In genomic region chr11:85830901-85831341, GRCm38 (mm10) we compare ENCODE assay signal across 9 mouse cellular contexts. TPM values are rescaled to one million over a fixed set of nuclear protein-coding genes. Genes with fewer than 3 reads are reported as not detected.
DNase-seq lines count a peak whose midpoint lies in the region; ATAC-seq and TF ChIP-seq lines count a peak whose summit lies in the region.
"Had no signal": no experiment of that assay in that cellular context is flagged by ENCODE, and none has a peak within 500 bp of the region (broad histone marks: within the 10 kb centered on the region; RNA-seq: fewer than 3 reads in every experiment).

No protein-coding gene starts in this region.

- peak overlapping the region; percentile 93 for H3K4me2 ChIP-seq in heart, embryonic 11.5 days
- H3K4me2 ChIP-seq in hindbrain, embryonic 12.5 days (replicated peaks), result peak overlapping the region; percentile 17

- no peak for ATAC-seq in heart, embryonic 11.5 days (replicated peaks; ENCODE audit: insufficient number of reproducible peaks, low FRiP score, low TSS enrichment)
- ATAC-seq in hindbrain, embryonic 12.5 days (ENCODE audit: low FRiP score), result no peak

- peak; percentile 6; the same call in 1 of the 2 replicates for TF ChIP-seq CTCF in brain, embryonic 14.5 days (IDR thresholded peaks at IDR 0.05; ENCODE audit: borderline replicate concordance, extremely low read depth, insufficient read depth, insufficient read length)

- no peak for DNase-seq in heart, postnatal 10 days
- peak; percentile 37 for DNase-seq in brain, embryonic 14.5 days (ENCODE audit: low read depth)
- DNase-seq in lung, postnatal 10 days, result peak; percentile 73
- DNase-seq in c-Kit-positive CD71-positive TER-119-positive erythroid progenitor cells, embryonic 14.5 days (ENCODE audit: low spot score), result no peak
- no peak for DNase-seq in right cerebral cortex, postnatal 25 days
- DNase-seq in frontal cortex, postnatal 14 days (ENCODE audit: low spot score in 2 of 2), result no peak

- H3K9ac ChIP-seq in heart, embryonic 11.5 days (ENCODE audit: low read depth, low read length), result peak overlapping the region; percentile 49; the same call in 1 of the 2 replicates
- H3K9ac ChIP-seq in hindbrain, embryonic 12.5 days, result no peak overlapping the region

- peak overlapping the region; percentile 69; the same call in 1 of the 2 replicates for H3K4me3 ChIP-seq in heart, embryonic 11.5 days (ENCODE audit: low read depth, low read length)
- H3K4me3 ChIP-seq in hindbrain, embryonic 12.5 days, result peak overlapping the region; percentile 49; the same call in 1 of the 2 replicates

- no peak for TF ChIP-seq POLR2A in brain, embryonic 14.5 days (IDR thresholded peaks at IDR 0.05; ENCODE audit: borderline replicate concordance, extremely low read depth, insufficient read depth, insufficient read length, poor library complexity, severe bottlenecking)

- H3K27me3 ChIP-seq in heart, embryonic 11.5 days (ENCODE audit: control insufficient read depth, insufficient read depth, low read length), result peaks cover 77% of the 10 kb centered on the region
- H3K27me3 ChIP-seq in hindbrain, embryonic 12.5 days, result peaks cover 89% of the 10 kb centered on the region

- H3K9me3 ChIP-seq in heart, embryonic 11.5 days (replicated peaks; ENCODE audit: control insufficient read depth, low read length), result no peaks in the 10 kb centered on the region
- H3K9me3 ChIP-seq in hindbrain, embryonic 12.5 days (replicated peaks), result no peaks in the 10 kb centered on the region

- H3K4me1 ChIP-seq in heart, embryonic 11.5 days (ENCODE audit: control insufficient read depth, insufficient read depth, low read length), result peaks cover 46% of the 10 kb centered on the region
- H3K4me1 ChIP-seq in hindbrain, embryonic 12.5 days, result peaks cover 43% of the 10 kb centered on the region

- intact Hi-C loops in heart, postnatal 10 days (cut with DNase I), result no loop called here

- H3K27ac ChIP-seq in heart, embryonic 11.5 days (ENCODE audit: low read depth, low read length), result peak overlapping the region; percentile 76
- H3K27ac ChIP-seq in hindbrain, embryonic 12.5 days, result no peak overlapping the region; the same call in 1 of the 2 replicates

- 1% methylated on average over 17 of the region's 17 CpGs for WGBS in heart, embryonic 11.5 days (ENCODE audit: insufficient replicate concordance)
- under 1% methylated on average over 17 of the region's 17 CpGs for WGBS in hindbrain, embryonic 12.5 days

- no peaks in the 10 kb centered on the region for H3K36me3 ChIP-seq in heart, embryonic 11.5 days (ENCODE audit: control insufficient read depth, insufficient read depth, low read length)
- no peaks in the 10 kb centered on the region for H3K36me3 ChIP-seq in hindbrain, embryonic 12.5 days

RNA-seq across cellular contexts. Expression of gene Tbx2, which starts 1.4 kb away (rescaled TPM):
- polyA plus RNA-seq in heart, embryonic 11.5 days (2014; fragmentation: Nextera tagmentation; extraction: Ambion mirVana), result 3.6 and 4.4 TPM in 2 replicates
- total RNA-seq in heart, postnatal 10 days (2021), result 10 to 100 TPM; 17.3 to 18.4 TPM
- polyA plus RNA-seq in brain, embryonic 14.5 days (2012; rRNA removed), result 5.9 and 8.9 TPM in 2 replicates
- polyA plus RNA-seq in hindbrain, embryonic 12.5 days (2016; fragmentation: Nextera tagmentation; extraction: Ambion mirVana), result 3.8 and 4.9 TPM in 2 replicates
- total RNA-seq: MEL had no signal

RNA-seq across cellular contexts. Expression of gene Gm11444, which starts 19.2 kb away (rescaled TPM):
- not detected in 2 replicates for polyA plus RNA-seq in heart, embryonic 11.5 days (2014; fragmentation: Nextera tagmentation; extraction: Ambion mirVana)
- total RNA-seq in heart, postnatal 10 days (2021), result not detected
- polyA plus RNA-seq in brain, embryonic 14.5 days (2012; rRNA removed), result not detected in 2 replicates
- not detected in 2 replicates for polyA plus RNA-seq in hindbrain, embryonic 12.5 days (2016; fragmentation: Nextera tagmentation; extraction: Ambion mirVana)
- total RNA-seq: MEL had no signal

RNA-seq across cellular contexts. Expression of gene Tbx4, which starts 55.3 kb away (rescaled TPM):
- polyA plus RNA-seq in heart, embryonic 11.5 days (2014; fragmentation: Nextera tagmentation; extraction: Ambion mirVana), result 0.49 and 0.82 TPM in 2 replicates
- total RNA-seq in heart, postnatal 10 days (2021), result under 1 TPM in 1 of 2 experiments, not detected in 1; 0.32 TPM
- 0.33 and 0.42 TPM in 2 replicates for polyA plus RNA-seq in brain, embryonic 14.5 days (2012; rRNA removed)
- polyA plus RNA-seq in hindbrain, embryonic 12.5 days (2016; fragmentation: Nextera tagmentation; extraction: Ambion mirVana), result 0.57 and 0.94 TPM in 2 replicates

Comparison
In these comparisons a context has a peak if more than half of its experiments do, and no peak if none do; other contexts are left out.
1. DNase-seq: peak in brain, embryonic 14.5 days (single experiment) and lung, postnatal 10 days (single experiment); none in heart, postnatal 10 days (0 of 2), c-Kit-positive CD71-positive TER-119-positive erythroid progenitor cells, embryonic 14.5 days (single experiment), right cerebral cortex, postnatal 25 days (single experiment) and frontal cortex, postnatal 14 days (0 of 2).